Mouse (Mus musculus) heart, embryonic 13.5 days (tissue): ENCODE results near the gene Cnot2. TPM values are rescaled to one million over a fixed set of nuclear protein-coding genes. Genes with fewer than 3 reads are reported as not detected.
"Not testable (repeated sequence)": the region's sequence is repeated elsewhere in the genome, so short reads cannot be mapped to it uniquely, and the experiment has no call there.

ENCODE experiments used
- ATAC-seq: fragments of 200-750 bp; cut with Nextera tagmentation; 2 replicates; pipeline ENCODE4 v1.8.0; 2017; ENCODE audit warnings: moderate TSS enrichment; ENCODE audit not compliant: insufficient number of reproducible peaks, low FRiP score, low TSS enrichment; ENCODE audit errors: extremely low read depth
- H3K27ac ChIP-seq: fragments of 300-500 bp; sonication (generic); replicated peaks from 2 replicates; pipeline ENCODE4 v1.5.1; 2015; ENCODE audit warnings: moderate library complexity, mild to moderate bottlenecking, inconsistent platforms
- H3K27me3 ChIP-seq: fragments of 300-500 bp; sonication (generic); replicated peaks from 2 replicates; pipeline ENCODE4 v1.6.1; 2015; ENCODE audit warnings: mild to moderate bottlenecking, inconsistent platforms
- H3K36me3 ChIP-seq: fragments of 300-500 bp; sonication (generic); 2 replicates; pipeline ENCODE4 v1.6.1; 2015; ENCODE audit warnings: mild to moderate bottlenecking, inconsistent platforms
- H3K4me1 ChIP-seq: fragments of 300-500 bp; sonication (generic); 2 replicates; pipeline ENCODE4 v1.6.1; 2015; ENCODE audit warnings: inconsistent platforms
- H3K4me2 ChIP-seq: fragments of 300-500 bp; sonication (generic); 2 replicates; pipeline ENCODE4 v1.6.1; 2015; ENCODE audit warnings: inconsistent platforms, mild to moderate bottlenecking, moderate library complexity
- H3K4me3 ChIP-seq: fragments of 300-500 bp; sonication (generic); 2 replicates; pipeline ENCODE4 v1.5.1; 2015; ENCODE audit warnings: moderate library complexity, mild to moderate bottlenecking, inconsistent platforms
- H3K9ac ChIP-seq: fragments of 300-500 bp; sonication (generic); 2 replicates; pipeline ENCODE4 v1.6.1; 2015; ENCODE audit warnings: inconsistent platforms, mild to moderate bottlenecking, moderate library complexity
- H3K9me3 ChIP-seq: fragments of 300-500 bp; sonication (generic); 2 replicates; pipeline ENCODE4 v1.6.1; 2016; ENCODE audit warnings: inconsistent platforms
- WGBS: fragments of 180-500 bp; shearing (Covaris S2); methylation state at CpG from one replicate; pipeline ENCODE4 v1.1.7; 2015; ENCODE audit warnings: mixed read lengths; 5-methylcytosine and 5-hydroxymethylcytosine counted together
- polyA plus RNA-seq: library from polyadenylated mRNA; unstranded; fragments of >200 nt; fragmentation: Nextera tagmentation; extraction: Ambion mirVana; gene quantifications from 2 replicates; pipeline ENCODE4 v1.2.1, GENCODE M21; 2015

The Cnot2 gene
- 63.8 and 69.3 TPM in 2 replicates for polyA plus RNA-seq

DNA sequence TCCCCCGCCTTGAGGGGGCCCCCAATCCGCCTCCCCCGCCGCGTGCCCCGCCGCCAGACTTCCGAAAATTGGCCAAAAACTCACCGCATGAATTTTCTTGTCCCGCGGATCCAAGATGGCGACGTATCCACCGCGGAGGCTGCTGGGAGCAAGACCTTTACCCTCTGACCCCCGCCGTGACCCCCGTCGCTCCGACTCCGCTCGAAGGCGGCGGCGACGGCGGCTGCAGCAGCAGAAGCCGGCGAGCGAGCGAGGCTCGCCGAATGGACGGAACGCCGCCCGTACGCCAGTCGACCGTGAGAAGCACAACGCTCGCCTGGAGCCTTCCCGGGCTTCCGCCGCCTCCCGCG lies at the start of gene Cnot2:
Gene Cnot2, minus strand, starts transcription at position 143 of the 350 bp plus-strand sequence.
- H3K27me3 ChIP-seq, result no peaks in the 10 kb centered on the region
- H3K4me1 ChIP-seq, result peaks cover 26% of the 10 kb centered on the region
- H3K9ac ChIP-seq, result peak within 1 kb of the TSS; percentile 99
- peak; percentile 71 for ATAC-seq
- no peaks in the 10 kb centered on the region for H3K9me3 ChIP-seq
- peak within 1 kb of the TSS; percentile 98 for H3K27ac ChIP-seq
- under 1% methylated on average over 47 of the region's 47 CpGs for WGBS
- peaks cover 22% of the 10 kb centered on the region for H3K36me3 ChIP-seq
- peak within 1 kb of the TSS; percentile 98 for H3K4me3 ChIP-seq
- peak within 1 kb of the TSS; percentile 83 for H3K4me2 ChIP-seq

DNA sequence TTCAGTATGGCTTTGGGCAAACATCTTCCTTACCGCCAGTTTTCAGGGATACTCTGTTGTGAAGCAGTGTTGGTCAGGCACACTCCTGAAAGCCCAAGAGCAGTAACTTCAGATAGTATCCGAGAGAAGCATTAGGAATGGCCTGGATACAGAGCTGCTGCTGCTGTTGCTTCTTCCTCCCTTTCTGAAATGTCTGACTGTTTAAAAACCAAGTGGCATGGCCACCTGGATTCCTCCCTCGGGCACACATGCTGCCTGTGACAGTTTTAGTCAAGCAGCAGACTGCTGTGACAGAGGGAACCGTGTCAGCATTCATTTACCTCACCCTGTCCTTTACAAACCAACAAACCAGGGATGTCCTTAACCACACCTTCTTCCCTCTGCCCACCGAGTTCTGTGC lies 47.6 kb upstream of the Cnot2 start:
- no peak for ATAC-seq
- Histone ChIP-seq H3K9ac (no peak overlapping the region), H3K4me2 (no peak overlapping the region), H3K27me3 (no peaks in the 10 kb centered on the region), H3K27ac (no peak overlapping the region), H3K4me1 (no peaks in the 10 kb centered on the region), H3K9me3 (peaks cover 7% of the 10 kb centered on the region; the same call in 1 of the 2 replicates), H3K36me3 (no peaks in the 10 kb centered on the region), H3K4me3 (no peak overlapping the region)
- 76% methylated on average over 5 of the region's 5 CpGs for WGBS

- Histone ChIP-seq H3K9me3 (peaks cover 20% of the 10 kb centered on the region), H3K4me3 (no peak overlapping the region), H3K4me1 (no peaks in the 10 kb centered on the region), H3K4me2 (no peak overlapping the region), H3K27me3 (no peaks in the 10 kb centered on the region), H3K36me3 (no peaks in the 10 kb centered on the region), H3K27ac (no peak overlapping the region), H3K9ac (no peak overlapping the region)
- WGBS, result 89% methylated on average over 1 of the region's 1 CpGs
- no peak for ATAC-seq
Measured at GRCm38 (mm10) chr10:116626009-116626408, 44.7 kb upstream of the Cnot2 start.

DNA sequence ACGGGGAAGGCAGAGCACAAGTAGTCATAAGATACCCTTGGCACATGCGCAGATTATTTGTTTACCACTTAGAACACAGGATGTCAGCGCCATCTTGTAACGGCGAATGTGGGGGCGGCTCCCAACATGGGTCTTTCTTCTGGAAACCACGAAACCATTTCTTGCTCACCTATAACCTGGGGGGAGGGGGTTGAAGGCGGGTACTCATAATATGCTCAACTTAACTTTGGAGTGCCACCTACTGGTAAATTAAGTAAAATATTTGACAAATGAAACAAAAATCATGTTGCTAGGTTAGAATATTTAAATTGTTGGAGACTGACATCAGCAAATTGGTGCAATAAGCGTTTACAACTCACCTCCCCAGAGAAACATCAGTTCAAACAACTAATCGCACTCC lies 31.9 kb upstream of the Cnot2 start:
- not testable (repeated sequence) for H3K4me3 ChIP-seq, H3K9ac ChIP-seq, H3K36me3 ChIP-seq, H3K27ac ChIP-seq, H3K27me3 ChIP-seq, H3K9me3 ChIP-seq, H3K4me2 ChIP-seq, H3K4me1 ChIP-seq, ATAC-seq
- 88% methylated on average over 9 of the region's 10 CpGs for WGBS

- Histone ChIP-seq H3K27me3 (no peaks in the 10 kb centered on the region), H3K27ac (no peak overlapping the region), H3K9ac (no peak overlapping the region), H3K36me3 (no peaks in the 10 kb centered on the region), H3K9me3 (no peaks in the 10 kb centered on the region), H3K4me3 (no peak overlapping the region), H3K4me1 (no peaks in the 10 kb centered on the region), H3K4me2 (no peak overlapping the region)
- ATAC-seq, result no peak
- 89% methylated on average over 4 of the region's 4 CpGs for WGBS
Measured at GRCm38 (mm10) chr10:116604905-116605162, 23.5 kb upstream of the Cnot2 start.

DNA sequence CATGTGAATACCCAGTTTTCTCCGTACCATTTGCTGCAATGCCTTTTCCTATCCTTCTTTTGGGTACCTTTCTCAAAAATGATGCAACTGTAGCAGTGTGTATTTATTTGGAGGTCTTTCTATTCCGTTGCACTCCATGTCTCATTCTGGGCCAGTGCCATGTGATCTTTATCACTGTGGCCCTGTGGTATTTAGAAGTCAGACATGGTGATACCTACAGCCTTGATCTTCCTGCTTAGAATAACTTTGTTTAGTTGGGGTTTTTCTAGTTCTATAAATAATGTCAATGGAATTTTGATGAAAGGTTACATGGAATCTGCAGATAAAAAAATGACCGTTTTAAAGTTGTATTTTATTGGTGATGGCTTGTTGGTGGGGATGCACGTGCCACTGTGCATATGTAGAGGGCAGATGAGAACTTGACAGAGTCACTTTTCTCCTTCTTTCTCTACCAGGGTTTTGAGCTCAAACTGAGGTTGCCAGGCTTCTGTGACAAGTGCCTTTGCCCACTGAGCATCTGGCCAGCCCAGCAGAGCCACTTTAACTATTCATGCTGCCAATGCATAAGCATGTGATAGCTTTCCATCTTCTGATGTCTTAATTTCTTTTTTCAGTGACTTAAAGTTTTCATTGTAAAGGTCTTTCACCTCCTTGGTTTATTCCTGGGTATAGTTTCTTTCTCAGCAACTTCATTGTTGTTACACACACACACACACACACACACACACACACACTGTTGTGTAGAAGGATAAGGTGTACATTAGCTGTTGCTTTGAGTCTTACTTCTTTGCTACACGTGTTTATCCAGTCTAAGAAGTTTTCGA lies 23.0 kb upstream of the Cnot2 start:
- no peaks in the 10 kb centered on the region for H3K9me3 ChIP-seq
- H3K27me3 ChIP-seq, result no peaks in the 10 kb centered on the region
- ATAC-seq, result no peak
- no peak overlapping the region for H3K4me3 ChIP-seq
- no peak overlapping the region for H3K27ac ChIP-seq
- H3K4me2 ChIP-seq, result no peak overlapping the region
- H3K36me3 ChIP-seq, result no peaks in the 10 kb centered on the region
- WGBS, result 77% methylated on average over 6 of the region's 6 CpGs
- H3K4me1 ChIP-seq, result no peaks in the 10 kb centered on the region
- H3K9ac ChIP-seq, result no peak overlapping the region

GRCm38 (mm10) chr10:116599056-116599850 lies 17.9 kb upstream of the Cnot2 start:
- no peaks in the 10 kb centered on the region for H3K27me3 ChIP-seq
- no peak overlapping the region for H3K4me3 ChIP-seq
- no peaks in the 10 kb centered on the region for H3K36me3 ChIP-seq
- WGBS, result 82% methylated on average over 14 of the region's 14 CpGs
- no peaks in the 10 kb centered on the region for H3K4me1 ChIP-seq
- H3K27ac ChIP-seq, result no peak overlapping the region
- H3K9me3 ChIP-seq, result 0 out of 2 replicates have a peak, but pooled peaks cover 4% of the 10 kb centered on the region
- no peak overlapping the region for H3K4me2 ChIP-seq
- ATAC-seq, result no peak
- H3K9ac ChIP-seq, result no peak overlapping the region

GRCm38 (mm10) chr10:116582738-116583137 lies 1.4 kb upstream of the Cnot2 start:
- Histone ChIP-seq H3K36me3 (peaks cover 32% of the 10 kb centered on the region), H3K9me3 (no peaks in the 10 kb centered on the region), H3K9ac (no peak overlapping the region; the same call in 1 of the 2 replicates), H3K27me3 (no peaks in the 10 kb centered on the region), H3K4me2 (peak overlapping the region; percentile 83), H3K27ac (no peak overlapping the region), H3K4me1 (peaks cover 24% of the 10 kb centered on the region), H3K4me3 (peak overlapping the region; percentile 98)
- ATAC-seq, result no peak
- 25% methylated on average over 6 of the region's 6 CpGs for WGBS

DNA sequence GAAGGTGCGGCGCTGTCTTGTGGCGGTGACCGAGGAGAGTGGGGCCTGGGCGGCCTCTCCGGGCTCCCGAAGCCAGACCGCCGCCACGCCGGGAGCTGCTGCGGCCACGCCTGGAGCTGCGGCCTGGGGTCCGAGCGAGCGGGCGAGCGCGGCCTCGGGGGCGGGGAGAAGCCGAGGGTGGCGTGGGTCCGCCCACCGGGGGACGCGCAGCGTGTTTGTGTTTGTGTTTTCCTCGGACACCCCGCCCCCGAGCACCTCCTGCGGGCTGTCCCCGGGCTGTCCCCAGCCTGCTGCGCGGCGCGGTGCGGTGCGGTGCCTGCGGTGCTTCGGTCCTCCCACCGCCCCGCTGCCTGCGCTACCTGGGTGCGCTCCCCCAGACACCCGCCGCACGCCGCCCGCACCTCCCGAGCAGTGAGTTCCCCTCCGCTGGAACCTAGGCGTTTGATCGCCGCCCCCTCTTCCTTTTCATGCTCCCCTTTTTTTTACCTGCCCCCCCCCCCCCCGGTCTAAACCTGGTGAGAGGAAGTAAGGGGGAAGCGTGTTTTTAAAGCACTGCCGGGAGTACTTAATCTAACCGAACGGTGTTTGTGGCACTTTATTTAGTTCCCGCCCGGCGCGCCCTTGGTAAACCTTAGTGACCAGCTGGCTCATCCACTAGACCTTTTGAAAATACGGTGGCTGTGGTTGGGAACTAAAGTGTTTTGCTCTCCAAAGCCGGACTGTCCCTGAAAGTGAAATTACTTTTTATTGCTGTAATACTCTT lies 589 bp upstream of the Cnot2 start:
- H3K27ac ChIP-seq, result peak overlapping the region; percentile 98
- peak overlapping the region; percentile 98 for H3K4me3 ChIP-seq
- ATAC-seq, result peak; percentile 87
- no peaks in the 10 kb centered on the region for H3K9me3 ChIP-seq
- H3K27me3 ChIP-seq, result no peaks in the 10 kb centered on the region
- peaks cover 28% of the 10 kb centered on the region for H3K36me3 ChIP-seq
- peak overlapping the region; percentile 99 for H3K9ac ChIP-seq
- WGBS, result 1% methylated on average over 65 of the region's 67 CpGs
- peaks cover 26% of the 10 kb centered on the region for H3K4me1 ChIP-seq
- peak overlapping the region; percentile 83 for H3K4me2 ChIP-seq

GRCm38 (mm10) chr10:116580591-116581358 lies 536 bp downstream of the Cnot2 start:
- H3K27ac ChIP-seq, result peak overlapping the region; percentile 98

More at GRCm38 (mm10) chr10:116580591-116581358, 536 bp downstream of the Cnot2 start:
- peaks cover 16% of the 10 kb centered on the region for H3K36me3 ChIP-seq
- H3K4me1 ChIP-seq, result peaks cover 31% of the 10 kb centered on the region
- H3K27me3 ChIP-seq, result no peaks in the 10 kb centered on the region
- H3K4me3 ChIP-seq, result peak overlapping the region; percentile 98
- peak; percentile 55; the same call in 1 of the 2 replicates for ATAC-seq
- no peaks in the 10 kb centered on the region for H3K9me3 ChIP-seq
- H3K9ac ChIP-seq, result peak overlapping the region; percentile 99
- under 1% methylated on average over 36 of the region's 71 CpGs for WGBS
- H3K4me2 ChIP-seq, result peak overlapping the region; percentile 83
